Mouse (Mus musculus): Measurements from ENCODE around the gene Csgalnact2.

The Csgalnact2 gene

DNA sequence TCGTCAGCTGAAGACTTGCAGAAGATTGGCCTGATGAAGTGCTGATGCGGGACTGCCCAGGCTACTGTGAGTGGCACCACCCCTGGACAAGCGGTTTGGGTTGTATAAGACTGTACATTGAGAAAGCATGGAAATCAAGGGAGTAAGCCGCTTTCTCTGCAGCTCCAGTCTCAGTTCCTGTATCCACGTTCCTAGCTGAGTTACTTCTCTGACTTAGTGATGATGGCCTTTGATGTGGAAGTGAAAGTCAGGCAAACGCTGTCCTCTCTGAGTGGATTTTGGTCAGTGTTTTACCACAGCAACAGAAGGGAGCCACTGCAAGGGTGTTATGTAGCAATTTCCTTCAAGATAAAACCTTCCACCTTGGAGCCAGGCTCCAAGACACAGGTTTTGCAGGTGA lies 2.0 kb upstream of the Csgalnact2 start:
- in situ Hi-C loops (cut with MboI, MseI) = no loop called here

GRCm38 (mm10) chr6:118137148-118137547 lies 1.8 kb downstream of the Csgalnact2 start:
- in situ Hi-C loops (cut with MboI, MseI) = no loop called here

DNA sequence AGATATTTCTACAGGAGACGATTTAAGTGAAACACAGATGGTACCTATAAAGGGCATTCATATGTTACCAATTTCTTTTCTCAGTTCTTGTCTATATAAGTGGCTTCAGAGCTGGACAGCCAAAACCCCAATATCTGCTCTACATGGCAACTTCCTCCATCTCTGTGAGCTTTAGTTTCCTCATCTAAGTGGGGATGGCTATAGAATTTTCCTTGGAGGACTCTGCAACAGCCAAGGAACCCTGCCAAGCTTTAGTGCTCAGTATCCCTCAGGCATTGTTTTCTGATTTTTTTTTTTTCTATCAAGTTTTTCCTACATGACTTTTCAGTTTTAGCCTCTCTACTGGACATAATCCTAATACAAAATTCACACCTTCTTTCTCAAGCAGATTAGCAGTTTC lies 4.5 kb downstream of the Csgalnact2 start:
- in situ Hi-C loops (cut with MboI, MseI) = no loop called here

DNA sequence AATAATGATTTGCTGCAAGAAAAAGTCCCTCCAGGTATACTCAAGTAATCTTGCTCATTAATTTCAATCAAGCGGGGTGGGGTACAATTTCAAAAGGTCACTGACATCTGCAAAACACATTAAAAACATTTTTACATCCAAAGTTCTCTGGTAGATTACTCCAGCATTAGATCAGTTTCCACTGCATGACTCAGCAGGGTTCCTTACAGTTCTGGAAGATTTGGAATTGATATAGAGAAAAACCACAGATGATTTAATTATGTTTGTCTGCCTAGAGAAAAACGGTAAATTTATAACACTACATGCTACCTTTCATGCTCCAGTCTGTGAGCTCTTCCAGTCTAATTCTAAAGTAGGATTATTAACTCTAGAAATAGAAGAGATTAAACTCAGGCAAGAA lies 8.9 kb downstream of the Csgalnact2 start:
- in situ Hi-C loops (cut with MboI, MseI) = no loop called here

DNA sequence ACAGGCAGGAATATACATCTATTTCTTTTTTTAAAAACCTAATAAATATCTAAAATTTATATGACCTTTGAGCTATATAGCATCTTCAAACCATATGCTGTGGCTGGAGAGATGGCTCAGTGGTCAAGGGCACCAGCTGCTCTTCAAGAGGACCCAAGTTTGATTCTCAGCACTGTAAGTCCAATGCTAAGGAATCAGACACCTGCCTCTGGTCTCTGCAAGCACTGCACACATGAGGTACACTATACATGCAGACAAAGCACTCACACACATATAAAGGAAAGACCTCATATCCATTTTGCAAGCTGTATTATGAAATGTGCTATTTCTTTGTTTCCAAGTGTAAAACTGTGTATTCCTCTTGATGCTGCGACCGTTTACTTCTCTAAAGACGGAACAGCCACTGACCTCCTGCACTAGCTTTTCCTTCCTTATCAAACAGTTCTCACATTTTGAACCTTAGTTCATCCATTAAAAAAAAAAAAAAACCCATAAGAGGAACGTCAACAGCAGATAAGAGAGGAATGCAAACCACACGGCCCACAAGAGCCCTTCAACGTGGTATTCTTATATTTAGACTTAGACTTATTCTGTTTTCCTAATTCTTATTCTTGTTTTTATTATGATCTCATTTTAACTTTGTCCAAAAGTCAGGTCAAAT lies 11.0 kb downstream of the Csgalnact2 start:
- in situ Hi-C loops (cut with MboI, MseI) = no loop called here

DNA sequence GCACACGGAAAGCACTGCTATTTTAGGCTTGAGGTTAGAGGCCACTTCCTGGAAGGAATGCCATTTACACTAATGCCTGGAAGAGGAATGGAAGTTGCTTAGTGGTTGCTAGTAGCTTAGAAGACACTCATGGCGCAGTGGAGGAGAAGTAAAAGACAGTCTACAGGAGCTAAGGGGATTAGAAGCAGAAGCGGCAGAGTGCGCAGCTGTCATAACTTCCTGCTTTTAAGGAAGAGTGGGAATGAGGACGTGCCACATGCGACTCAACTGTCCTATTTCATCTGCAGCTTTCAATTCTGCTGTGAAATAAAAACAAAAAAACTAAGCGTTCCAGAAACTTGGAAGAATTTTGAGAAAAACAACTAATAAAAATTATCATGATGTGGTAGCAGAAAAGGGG lies 11.7 kb downstream of the Csgalnact2 start:
- in situ Hi-C loops (cut with MboI, MseI) = no loop called here

GRCm38 (mm10) chr6:118126577-118126976 lies 12.4 kb downstream of the Csgalnact2 start:
- in situ Hi-C loops (cut with MboI, MseI) = no loop called here

- in situ Hi-C loops (cut with MboI, MseI) = no loop called here
Measured at GRCm38 (mm10) chr6:118122767-118123166, 16.2 kb downstream of the Csgalnact2 start.

DNA sequence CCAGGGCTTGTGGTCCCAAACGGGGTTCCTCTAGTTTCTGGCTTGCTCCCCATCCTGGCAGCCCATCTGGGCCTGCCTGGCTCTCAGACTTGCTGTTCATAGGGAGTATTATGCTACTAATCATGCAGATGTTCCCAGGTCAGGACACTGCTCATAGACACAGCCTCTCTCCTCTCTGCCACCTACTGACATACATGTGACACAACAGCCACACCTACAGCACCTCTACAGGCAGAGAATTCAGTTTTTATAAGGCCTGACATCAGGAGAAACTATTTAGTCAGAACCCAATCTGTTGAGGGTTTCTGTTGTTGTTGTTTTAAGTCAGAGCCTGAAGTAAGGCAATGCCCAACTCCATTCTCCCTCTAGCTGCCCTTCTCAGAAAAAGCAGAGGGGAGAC lies 27.1 kb downstream of the Csgalnact2 start:
- in situ Hi-C loops (cut with MboI, MseI) = no loop called here

- in situ Hi-C loops (cut with MboI, MseI) = no loop called here
Measured at GRCm38 (mm10) chr6:118099311-118099802, 39.6 kb downstream of the Csgalnact2 start.

GRCm38 (mm10) chr6:118097765-118098365 lies 41.1 kb downstream of the Csgalnact2 start:
- in situ Hi-C loops (cut with MboI, MseI) = no loop called here

- in situ Hi-C loops (cut with MboI, MseI) = no loop called here
Measured at GRCm38 (mm10) chr6:118090827-118091226, 48.1 kb downstream of the Csgalnact2 start.

- in situ Hi-C loops (cut with MboI, MseI) = no loop called here
Measured at GRCm38 (mm10) chr6:118088750-118089440, 50.0 kb downstream of the Csgalnact2 start.

GRCm38 (mm10) chr6:118087955-118088354 lies 51.0 kb downstream of the Csgalnact2 start:
- in situ Hi-C loops (cut with MboI, MseI) = no loop called here

DNA sequence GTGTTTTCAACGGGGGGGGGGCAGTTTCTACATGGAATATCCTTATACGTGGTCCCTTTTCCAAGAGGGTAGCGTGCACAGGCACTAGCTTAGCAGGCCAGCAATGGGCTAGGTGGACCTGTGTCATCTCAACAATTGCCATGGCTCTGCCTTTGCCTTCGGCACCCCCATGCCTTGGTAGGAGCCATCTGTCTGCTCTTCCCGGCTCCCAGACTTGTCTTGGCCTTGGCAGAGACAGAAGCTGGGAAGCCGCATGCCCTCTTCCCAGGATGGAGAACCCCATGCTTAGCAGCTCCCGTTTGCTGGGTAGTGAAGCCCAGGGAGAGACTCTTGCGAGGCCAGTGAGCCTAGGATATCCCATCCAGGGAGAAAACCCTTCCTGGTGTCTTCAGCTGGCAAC lies 54.3 kb downstream of the Csgalnact2 start:
- in situ Hi-C loops (cut with MboI, MseI) = no loop called here

DNA sequence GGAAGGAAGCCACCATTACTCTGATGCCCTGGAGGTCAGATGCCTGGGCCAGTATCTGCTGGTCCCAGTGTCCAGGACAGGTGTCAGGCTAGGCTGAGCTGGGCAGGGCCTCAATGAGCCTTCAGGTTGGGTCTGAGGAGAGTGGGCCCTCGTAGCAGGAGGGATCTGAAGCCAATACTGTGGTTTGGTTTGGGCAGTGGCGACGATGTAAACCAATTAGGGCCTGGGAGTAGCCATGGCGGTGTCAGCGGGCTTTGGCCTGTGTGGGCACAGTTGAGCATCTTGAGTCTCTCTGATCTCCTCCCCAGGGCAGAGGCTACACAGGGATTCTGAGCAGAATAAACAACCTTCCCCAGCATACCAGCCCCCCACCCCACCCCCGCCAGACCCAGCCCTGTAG lies 55.3 kb downstream of the Csgalnact2 start:
- in situ Hi-C loops (cut with MboI, MseI) = no loop called here

- in situ Hi-C loops (cut with MboI, MseI) = no loop called here
Measured at GRCm38 (mm10) chr6:118082384-118082783, 56.6 kb downstream of the Csgalnact2 start.

DNA sequence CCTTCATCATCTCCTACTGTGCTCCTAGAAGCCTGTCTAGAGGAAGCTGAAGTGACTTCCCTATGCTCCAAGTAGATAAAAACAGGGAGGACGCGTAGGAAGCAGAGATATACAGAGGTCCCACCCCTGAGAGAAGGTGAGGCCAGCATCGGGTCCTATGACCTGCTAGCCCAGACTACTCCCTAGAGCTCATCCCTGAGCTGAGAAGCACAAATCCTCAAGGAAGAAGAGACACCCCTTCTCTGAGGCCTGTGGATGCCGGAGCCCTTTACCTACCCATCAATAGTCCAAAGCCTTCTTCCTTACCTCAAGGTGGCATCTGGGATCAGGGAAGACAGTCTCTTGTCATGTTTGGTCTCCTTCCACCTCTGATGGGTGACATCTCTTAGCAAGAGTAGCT lies 58.2 kb downstream of the Csgalnact2 start:
- in situ Hi-C loops (cut with MboI, MseI) = no loop called here

- in situ Hi-C loops (cut with MboI, MseI) = no loop called here
Measured at GRCm38 (mm10) chr6:118079762-118080465, 59.0 kb downstream of the Csgalnact2 start.

GRCm38 (mm10) chr6:118079292-118079691 lies 59.6 kb downstream of the Csgalnact2 start:
- in situ Hi-C loops (cut with MboI, MseI) = no loop called here

DNA sequence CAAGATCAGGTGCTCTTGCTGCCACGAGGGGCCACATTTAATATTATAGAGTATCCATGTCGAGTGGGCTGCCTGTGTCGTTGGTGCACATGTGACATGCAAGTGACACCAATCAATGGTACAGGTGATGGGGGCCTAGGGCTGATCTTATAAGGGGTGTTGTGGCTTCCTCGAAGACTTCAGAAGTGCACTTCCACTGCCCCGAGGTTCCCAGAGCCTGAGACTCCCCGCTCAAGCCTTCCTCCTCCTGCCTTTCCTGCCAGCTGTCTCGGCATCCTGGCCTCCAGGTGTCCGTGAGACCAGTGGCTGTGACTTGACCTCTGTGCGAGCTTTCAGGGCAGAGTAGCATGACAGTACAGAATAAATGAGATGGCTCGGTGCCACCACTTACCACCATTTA lies 60.2 kb downstream of the Csgalnact2 start:
- in situ Hi-C loops (cut with MboI, MseI) = no loop called here

GRCm38 (mm10) chr6:118077421-118077820 lies 61.5 kb downstream of the Csgalnact2 start:
- in situ Hi-C loops (cut with MboI, MseI) = no loop called here
